Mouse (Mus musculus) urinary bladder, postnatal 14 days (tissue): ENCODE data around the gene Hist1h3e.
A peak's percentile ranks its signal among the peaks of the same experiment; 100 is the strongest.
"Not testable (repeated sequence)": the region's sequence is repeated elsewhere in the genome, so short reads cannot be mapped to it uniquely, and the experiment has no call there.

ENCODE experiments used
- DNase-seq: peaks from one replicate; pipeline ENCODE4 v3.0.0; 2021; ENCODE audit warnings: low spot score

The Hist1h3e gene

DNA sequence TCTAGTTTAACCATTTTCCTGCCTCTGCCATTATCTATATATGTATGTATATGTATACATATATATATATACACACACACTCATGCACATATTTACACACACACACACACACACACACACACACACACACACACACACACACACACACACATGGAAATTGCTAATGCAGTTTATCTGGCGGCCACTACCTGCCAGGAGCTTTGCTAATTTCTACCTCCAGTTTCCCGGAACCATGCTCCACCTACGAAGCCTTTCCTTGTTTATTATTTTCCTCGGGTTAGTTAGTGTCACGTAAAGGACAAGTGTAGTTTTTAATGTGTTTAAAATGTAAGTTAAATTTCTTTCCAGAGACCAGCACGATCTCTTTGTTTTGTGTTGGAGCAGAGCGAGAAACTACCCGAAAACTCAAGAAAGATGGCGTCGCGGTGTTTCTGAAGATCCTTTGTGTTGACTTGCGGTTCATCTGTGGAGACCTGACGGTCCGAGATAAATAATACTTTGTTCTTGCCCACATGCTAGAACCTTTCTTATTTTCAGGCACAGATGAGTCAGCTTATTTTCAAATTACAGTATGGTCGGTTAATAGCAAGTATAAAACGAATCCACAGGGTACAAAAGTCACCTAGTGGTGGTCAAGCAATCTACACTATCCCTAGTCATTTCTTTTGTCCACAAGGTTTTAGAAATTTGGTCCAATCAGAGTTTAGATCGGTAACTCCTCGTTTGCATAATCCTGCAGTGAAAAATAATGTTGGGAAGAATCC lies 712 bp upstream of the Hist1h3e start:
- DNase-seq: peak; percentile 22

DNA sequence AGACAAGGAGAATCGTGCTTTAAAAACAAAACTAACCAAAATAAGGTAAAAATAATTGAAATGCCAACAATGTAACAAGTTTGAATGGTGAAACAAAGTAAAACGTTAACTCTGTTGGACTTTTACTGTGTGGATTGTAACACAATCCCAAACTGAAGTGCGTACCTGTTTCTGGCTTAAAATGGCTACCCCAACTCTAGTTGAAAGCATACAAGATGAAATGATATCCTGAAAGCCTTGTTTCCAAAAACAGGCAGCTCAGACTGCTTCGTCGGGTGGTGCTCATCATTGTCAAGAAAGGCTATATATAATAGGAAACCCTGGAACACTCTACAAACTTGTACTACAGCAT lies 662 bp downstream of the Hist1h3e start:
- not testable (repeated sequence) for DNase-seq

DNA sequence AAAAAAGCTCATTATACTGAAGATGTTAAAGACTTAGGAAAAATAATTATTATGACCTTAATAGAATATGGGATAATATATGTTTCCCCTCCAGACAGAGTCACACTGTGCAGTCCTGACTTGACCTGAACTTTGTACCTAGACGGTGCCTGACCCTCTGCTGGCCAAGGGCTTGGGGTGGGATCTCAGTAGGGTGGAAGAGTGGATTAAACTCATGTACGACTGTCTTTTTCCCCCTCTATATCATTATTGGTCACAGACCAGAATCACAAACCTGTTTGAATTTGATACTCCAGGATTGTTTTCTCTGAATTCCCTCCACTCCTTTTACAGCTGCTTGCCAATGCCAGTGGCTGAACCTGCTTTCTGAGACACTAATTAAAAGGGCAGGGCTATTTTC lies 1.5 kb downstream of the Hist1h3e start:
- not testable (repeated sequence) for DNase-seq

DNA sequence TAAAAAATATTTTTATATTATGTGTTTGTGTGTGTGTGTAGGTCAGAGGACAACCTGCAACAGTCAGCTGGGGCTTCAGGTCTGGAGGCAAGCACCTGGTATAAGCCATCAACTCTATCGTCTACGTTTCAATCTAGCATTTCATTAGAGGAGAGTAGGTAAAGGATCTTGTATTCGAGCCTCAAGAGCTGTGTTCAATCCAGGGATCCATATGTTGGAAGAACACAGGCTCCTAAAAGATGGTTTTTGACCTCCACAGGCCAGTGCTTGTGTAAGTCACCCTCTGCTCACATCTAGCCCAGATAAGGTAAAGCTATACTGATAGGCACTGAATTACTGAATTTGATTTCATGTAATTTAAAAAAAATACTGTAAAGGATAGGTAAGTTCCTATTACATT lies 5.3 kb downstream of the Hist1h3e start:
- DNase-seq: no peak

DNA sequence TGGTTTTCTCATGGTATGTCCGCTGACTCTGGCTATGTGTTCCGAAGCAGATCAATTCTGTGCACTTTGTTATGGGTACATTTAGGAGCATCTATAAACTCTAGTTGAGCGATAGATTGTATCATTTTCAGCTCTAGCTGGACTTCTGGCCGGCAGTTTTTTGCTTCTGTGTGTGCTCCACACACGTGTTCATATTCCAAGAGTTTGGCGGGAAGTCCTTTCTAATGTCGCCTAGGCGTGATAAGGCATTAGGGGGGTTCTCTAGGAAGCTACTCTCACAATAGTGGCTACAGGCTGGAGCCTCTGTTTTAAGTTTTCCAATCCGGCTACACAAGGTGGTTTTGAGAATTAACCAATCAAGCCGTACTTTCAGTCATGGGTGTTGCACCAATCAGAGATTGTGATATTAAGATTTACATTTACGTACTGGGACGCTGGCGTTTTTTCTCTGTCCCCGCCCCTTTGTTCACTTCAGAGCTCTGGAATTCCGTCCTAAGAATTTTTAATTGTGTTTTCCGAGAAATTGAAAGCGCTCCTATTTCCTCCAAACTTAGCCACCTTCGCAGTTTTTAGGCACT lies 6.2 kb downstream of the Hist1h3e start:
- peak; percentile 64 for DNase-seq

DNA sequence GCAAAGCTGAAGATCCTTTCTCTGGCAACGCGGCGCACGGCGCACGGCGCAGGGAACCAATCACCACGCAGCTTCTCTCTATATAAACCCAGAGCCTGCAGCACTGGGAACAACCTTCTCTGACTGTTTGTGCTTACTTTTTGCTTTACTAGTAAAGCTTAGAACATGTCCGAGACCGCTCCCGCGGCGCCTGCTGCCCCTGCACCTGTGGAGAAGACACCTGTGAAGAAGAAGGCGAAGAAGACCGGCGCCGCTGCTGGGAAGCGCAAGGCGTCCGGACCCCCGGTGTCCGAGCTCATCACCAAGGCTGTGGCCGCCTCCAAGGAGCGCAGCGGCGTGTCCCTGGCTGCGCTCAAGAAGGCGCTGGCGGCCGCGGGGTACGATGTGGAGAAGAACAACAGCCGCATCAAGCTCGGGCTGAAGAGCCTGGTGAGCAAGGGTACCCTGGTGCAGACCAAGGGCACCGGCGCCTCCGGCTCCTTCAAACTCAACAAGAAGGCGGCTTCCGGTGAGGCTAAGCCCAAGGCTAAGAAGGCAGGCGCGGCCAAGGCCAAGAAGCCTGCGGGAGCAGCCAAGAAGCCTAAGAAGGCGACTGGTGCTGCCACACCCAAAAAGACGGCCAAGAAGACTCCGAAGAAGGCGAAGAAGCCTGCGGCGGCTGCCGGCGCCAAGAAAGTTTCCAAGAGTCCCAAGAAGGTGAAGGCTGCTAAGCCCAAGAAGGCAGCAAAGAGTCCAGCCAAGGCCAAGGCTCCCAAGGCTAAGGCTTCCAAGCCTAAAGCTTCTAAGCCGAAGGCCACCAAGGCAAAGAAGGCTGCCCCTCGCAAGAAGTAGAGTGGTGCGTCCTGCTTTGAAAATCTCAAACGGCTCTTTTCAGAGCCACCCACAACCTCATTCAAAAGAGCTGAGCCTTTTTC lies 7.0 kb downstream of the Hist1h3e start:
- peak; percentile 80 for DNase-seq

DNA sequence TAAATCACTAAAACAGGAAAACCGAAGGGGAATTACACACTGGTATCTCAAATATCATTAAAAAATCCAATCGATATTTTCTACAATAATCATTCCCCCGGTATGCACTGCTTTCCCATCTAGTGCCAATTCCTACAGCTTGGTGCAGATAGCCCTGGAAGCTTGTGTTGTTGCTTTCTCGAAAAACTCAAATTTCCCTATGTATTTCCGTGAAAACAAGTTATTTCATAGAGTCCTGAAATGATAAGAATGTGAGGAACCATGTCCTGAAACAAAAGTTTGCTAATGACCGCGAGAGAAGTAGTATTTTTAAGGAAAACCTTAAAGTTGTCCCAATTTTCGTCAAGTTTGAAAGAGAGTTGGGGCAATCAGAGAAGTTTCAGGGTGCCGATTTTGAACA lies 7.8 kb downstream of the Hist1h3e start:
- no peak for DNase-seq

DNA sequence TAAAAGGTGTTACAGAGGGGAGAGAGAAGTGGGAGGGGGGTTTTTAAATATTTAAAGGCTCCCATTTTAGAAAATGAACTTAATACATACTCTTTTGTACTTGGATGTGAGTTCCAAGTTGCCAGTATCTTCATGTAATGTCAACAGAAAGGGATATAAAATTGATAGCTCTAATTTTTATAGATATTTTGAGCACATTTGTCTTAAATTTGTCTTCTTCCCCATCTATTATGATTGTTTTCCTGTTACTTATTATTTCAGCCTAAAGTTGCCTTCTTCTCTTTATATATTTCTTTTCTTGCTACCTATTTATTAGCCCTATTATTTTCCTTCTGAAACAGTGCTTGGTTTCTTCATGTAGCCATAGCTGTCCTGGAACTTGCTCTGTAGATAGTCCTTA lies 9.2 kb downstream of the Hist1h3e start, which contains the start of gene Hist1h1d:
TSS of gene Hist1h1d (plus strand) at position 301 of the 400 bp plus-strand sequence.
- no peak for DNase-seq

DNA sequence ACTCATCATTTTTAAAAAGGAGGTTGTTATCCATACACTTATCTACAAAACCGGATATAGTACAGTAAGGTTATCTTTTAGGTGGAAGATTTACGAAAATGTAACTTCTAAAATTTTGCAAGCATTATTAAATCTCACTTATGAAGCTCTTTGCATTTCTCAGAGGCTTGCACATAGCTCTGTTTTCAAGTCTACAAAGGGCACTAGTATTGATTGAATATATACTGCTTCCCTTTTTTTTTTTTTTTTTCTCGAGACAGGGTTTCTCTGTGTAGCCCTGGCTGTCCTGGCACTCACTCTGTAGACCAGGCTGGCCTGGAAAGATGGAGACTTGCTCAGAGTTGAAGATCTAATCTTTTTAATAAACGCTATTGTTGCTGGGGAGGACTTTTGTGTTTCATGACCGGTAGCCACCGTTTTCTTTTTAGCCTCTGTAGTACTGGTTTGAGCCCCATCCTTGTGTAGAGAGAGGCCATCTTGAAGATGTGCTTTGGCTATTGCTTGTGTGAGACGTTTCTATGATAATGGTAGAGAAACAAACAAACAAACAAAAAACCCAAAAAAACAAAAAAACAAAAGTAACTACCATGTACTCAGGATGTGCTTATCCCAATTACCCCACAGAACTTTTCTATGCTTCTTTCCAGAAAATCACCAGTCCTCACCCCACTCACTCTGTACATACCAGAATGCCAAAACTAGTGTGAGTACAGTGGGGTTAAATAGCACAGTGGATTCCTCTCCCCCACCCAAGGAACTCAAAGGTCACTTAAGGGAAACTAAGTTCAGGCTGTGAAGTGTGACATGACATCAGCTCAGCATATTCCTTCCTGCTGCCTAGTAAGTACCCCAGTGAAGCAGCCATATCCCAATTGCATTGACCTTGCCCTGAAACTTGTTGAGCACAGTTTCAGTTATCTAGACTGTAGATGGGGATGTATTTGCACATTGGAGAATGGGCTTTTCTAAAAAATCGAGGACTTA lies 9.9 kb downstream of the Hist1h3e start:
- DNase-seq: no peak

DNA sequence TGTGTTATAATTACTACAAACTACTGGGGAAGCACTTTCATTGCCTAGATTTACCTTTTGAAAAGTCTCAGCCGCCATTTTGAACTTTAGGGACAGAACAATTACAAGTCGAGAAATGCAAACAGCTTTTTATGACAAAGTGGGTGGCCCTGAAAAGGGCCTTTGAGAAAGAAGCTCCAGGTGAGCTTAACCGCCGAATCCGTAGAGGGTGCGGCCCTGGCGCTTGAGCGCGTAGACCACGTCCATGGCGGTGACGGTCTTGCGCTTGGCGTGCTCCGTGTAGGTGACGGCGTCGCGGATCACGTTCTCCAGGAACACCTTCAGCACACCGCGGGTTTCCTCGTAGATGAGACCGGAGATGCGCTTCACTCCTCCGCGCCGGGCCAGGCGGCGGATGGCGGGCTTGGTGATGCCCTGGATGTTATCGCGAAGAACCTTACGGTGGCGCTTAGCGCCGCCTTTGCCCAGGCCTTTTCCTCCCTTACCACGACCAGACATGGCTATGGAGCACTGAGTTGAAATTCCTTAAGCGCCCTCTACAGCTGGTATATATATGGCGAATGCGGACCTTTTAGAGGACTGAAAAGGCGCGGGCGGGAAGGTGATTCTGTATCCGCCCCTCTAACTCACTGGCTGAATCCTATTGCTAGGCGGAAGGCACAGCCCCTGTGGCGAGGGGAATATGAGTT lies 10.9 kb downstream of the Hist1h3e start, which contains the start of gene Hist1h4f:
TSS of gene Hist1h4f (minus strand) at position 503 of the 689 bp plus-strand sequence.
- peak; percentile 89 for DNase-seq

DNA sequence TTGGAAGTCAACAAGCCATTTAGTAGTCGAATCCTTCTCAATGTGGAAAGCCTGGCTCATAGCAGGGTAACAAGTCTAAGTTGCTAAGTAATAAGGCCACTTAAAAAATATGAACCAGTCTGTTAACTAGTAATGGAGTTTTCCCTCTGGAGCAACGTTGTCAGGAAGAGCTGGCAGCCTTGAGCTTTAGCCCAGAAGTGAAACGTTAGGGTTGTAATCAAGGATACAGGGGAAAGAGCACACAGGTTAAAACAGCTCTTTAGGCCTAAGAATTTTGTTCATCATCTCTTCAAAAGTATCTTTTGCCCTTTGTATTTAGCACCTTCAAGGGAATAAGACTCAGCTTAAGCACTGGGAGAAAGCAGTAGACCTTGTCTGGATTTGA lies 11.4 kb downstream of the Hist1h3e start:
- no peak for DNase-seq

DNA sequence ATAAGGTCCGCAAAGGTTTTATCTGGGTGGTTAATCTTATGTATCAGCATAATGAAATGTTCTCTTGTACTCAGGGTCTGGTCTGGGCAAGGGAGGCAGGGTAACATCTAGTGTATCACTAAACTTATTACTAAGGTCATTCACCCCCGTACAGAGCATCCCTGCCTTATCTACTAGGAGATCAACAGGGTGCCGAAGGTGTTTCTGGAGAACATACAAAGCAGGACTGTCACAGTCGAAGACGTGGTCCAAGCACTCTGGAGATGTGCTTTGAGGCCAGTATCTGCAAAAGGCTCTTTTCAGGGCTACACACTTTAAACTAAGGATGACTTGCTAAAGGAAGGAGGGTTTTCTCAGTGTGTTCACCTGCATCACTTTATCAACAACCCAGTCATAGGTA lies 15.5 kb downstream of the Hist1h3e start:
- no peak for DNase-seq

DNA sequence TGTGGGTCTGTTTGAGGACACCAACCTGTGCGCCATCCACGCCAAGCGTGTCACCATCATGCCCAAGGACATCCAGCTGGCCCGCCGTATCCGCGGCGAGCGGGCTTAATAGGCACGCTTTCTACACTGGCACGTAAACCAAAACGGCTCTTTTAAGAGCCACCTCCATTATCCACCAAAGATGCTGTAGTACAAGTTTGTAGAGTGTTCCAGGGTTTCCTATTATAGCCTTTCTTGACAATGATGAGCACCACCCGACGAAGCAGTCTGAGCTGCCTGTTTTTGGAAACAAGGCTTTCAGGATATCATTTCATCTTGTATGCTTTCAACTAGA lies 17.4 kb downstream of the Hist1h3e start:
- DNase-seq: not testable (repeated sequence)

DNA sequence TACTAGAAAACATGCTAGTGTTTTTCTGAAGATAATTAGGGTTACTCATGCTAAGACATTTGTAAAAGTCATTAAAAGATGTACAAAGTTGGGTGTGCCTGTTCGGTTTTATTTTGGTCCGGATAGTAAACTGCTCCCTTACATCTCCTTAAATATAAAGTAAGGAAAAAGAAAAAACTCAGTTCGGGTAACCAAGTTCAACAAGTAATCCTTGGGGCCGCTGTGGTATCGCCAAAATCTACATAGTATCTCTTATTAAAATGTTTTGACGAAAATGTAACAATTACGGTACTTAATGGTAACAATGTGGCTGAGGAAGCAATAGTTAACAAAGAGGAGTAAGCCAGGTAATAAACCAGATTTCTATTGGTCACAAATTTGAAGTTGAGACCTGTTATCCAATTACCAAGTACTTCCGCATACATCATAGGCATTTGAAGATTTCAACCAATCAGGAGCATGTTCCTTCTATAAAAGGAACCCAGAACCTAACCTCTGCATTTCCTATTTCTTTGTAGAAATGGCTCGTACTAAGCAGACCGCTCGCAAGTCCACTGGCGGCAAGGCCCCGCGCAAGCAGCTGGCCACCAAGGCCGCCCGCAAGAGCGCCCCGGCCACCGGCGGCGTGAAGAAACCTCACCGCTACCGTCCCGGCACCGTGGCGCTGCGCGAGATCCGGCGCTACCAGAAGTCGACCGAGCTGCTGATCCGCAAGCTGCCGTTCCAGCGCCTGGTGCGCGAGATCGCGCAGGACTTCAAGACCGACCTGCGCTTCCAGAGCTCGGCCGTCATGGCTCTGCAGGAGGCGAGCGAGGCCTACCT lies 18.0 kb downstream of the Hist1h3e start, which contains the start of gene Hist1h3f:
TSS of gene Hist1h3f (plus strand) at position 88 of the 822 bp plus-strand sequence.
- peak; percentile 62 for DNase-seq

DNA sequence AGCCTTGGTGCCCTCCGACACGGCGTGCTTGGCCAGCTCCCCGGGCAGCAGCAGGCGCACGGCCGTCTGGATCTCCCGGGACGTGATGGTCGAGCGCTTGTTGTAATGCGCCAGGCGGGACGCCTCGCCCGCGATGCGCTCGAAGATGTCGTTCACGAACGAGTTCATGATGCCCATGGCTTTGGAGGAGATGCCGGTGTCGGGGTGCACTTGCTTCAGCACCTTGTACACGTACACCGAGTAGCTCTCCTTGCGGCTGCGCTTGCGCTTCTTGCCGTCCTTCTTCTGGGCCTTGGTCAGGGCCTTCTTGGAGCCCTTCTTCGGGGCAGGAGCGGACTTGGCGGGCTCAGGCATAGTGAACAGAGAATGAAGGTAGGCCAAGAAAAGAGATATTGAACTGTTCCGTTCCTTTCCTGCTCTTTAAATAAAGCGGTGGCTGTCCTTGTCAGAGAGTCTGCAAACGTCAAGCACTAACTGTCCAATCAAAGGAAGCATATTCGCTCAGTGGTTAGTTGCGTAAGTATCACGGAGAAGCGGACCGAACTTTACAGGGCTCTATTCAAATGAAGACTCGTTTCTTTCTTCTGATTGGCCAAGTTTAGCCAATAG lies 19.1 kb downstream of the Hist1h3e start, which contains the start of gene Hist1h2bh:
TSS of gene Hist1h2bh (minus strand) at position 394 of the 609 bp plus-strand sequence.
- DNase-seq: peak; percentile 59

DNA sequence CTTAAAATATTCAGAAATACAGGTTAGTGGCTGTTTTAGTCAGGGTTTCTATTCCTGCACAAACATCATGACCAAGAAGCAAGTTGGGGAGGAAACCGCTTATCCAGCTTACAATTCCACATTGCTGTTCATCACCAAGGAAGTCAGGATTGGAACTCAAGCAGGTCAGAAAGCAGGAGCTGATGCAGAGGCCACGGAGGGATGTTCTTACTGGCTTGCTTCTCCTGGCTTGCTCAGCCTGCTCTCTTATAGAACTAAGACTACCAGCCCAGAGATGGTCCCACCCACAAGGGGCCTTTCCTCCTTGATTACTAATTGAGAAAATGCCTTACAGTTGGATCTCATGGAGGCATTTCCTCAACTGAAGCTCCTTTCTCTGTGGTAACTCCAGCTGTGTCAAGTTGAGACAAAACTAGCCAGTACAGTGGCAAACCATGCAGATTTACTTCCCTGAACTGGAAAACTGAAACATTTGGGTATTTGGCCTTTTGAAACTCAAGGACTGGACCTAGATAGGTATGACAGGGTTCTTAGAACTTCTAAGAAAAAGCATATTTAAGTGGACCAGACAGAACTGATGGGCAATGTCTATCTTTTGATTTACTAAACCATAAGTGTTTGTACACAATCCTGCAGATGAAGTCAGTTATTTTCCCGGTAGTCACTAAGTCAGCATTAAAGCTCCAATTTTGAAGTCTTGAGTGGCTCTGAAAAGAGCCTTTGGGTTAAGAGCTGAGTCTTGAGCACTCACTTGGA lies 19.8 kb downstream of the Hist1h3e start:
- DNase-seq: not testable (repeated sequence)

DNA sequence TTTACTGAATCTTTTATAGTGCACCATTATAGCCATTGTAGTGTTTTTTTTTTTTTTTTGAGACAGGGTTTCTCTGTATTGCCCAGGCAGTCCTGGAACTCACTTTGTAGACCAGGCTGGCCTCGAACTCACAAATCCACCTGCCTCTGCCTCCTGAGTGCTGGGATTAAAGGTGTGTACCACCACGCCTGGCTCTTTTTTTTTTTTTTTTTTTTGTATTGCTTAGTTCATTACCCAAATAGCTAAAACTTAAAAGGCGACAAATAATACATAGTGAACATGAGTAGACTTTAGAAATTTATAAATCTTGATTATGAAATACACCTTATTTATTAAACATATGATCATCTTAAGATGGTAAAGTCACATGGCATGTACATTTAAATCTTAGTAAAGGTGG lies 20.7 kb downstream of the Hist1h3e start:
- no peak for DNase-seq

DNA sequence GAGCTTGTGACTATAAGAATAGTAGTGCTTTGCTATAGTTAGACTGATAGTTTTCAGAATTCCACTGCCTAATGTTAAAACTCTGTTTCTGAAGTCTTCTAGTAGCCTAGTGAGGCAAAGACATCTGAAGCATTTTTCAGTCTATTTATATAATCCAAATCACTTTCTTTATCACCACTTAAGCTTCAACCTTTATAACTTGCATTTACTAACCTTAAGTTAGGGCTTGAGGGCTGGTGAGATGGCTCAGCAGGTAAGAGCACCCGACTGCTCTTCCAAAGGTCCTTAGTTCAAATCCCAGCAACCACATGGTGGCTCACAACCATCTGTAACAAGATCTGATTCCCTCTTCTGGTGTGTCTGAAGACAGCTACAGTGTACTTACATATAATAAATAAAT lies 22.3 kb downstream of the Hist1h3e start:
- not testable (repeated sequence) for DNase-seq

DNA sequence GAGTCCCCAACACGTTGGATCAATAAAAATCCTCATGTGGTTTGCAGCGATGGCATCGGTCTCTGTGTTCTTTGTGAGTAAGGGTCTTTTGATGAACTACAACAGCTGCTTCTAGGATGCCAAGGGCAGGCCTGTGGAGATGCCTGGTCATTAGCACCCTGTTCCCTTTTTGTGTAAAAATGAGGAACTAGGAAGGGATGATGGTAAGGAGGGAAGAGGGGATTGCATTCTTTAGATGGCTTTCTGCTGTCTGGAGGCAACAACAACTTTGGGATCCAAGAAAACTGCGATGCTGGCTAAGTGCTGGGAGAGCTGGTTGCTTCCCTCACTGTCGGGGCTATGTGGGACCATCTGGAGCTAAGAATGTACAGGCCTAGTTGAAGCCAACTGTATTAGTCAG lies 23.9 kb downstream of the Hist1h3e start:
- DNase-seq: no peak
